Comparison of ENCODE assay signal across 17 mouse cellular contexts in genomic region chr13:25983659-25984058, GRCm38 (mm10).
"Had no signal": no experiment of that assay in that cellular context is flagged by ENCODE, and none has a peak within 500 bp of the region (broad histone marks: within the 10 kb centered on the region; RNA-seq: fewer than 3 reads in every experiment).

No protein-coding gene starts in this region.

- H3K4me1 ChIP-seq: limb, embryonic 12.5 days; liver, embryonic 13.5 days; lung, embryonic 15.5 days; megakaryocyte, embryonic 14.5 days; midbrain, embryonic 15.5 days; neural tube, embryonic 13.5 days; stomach, embryonic 15.5 days had no signal

- DNase-seq: kidney, postnatal 25 days; liver; liver, embryonic 13.5 days; liver, postnatal 0 days; lung, postnatal 14 days; retina, postnatal 1 day; right cerebral cortex, postnatal 4 days; thymus, postnatal 4 days had no signal

- H3K27me3 ChIP-seq: limb, embryonic 12.5 days; liver, embryonic 13.5 days; lung, embryonic 15.5 days; megakaryocyte, embryonic 14.5 days; midbrain, embryonic 15.5 days; neural tube, embryonic 13.5 days; stomach, embryonic 15.5 days had no signal

- H3K4me2 ChIP-seq: limb, embryonic 12.5 days; liver, embryonic 13.5 days; lung, embryonic 15.5 days; midbrain, embryonic 11.5 days; midbrain, embryonic 15.5 days; neural tube, embryonic 13.5 days; stomach, embryonic 15.5 days had no signal

- H3K27ac ChIP-seq: layer of hippocampus, adult 2 months; limb, embryonic 12.5 days; liver, embryonic 13.5 days; lung, embryonic 15.5 days; macrophage; neural tube, embryonic 13.5 days; stomach, embryonic 15.5 days had no signal

- H3K4me3 ChIP-seq: layer of hippocampus, adult 2 months; limb, embryonic 12.5 days; liver, embryonic 13.5 days; lung, embryonic 15.5 days; megakaryocyte, embryonic 14.5 days; midbrain, embryonic 15.5 days; neural tube, embryonic 13.5 days; stomach, embryonic 15.5 days had no signal

- H3K9ac ChIP-seq: limb, embryonic 12.5 days; liver, embryonic 13.5 days; liver, postnatal 0 days; lung, embryonic 15.5 days; midbrain, embryonic 15.5 days; neural tube, embryonic 13.5 days; stomach, embryonic 15.5 days had no signal

- ATAC-seq: liver, postnatal 0 days; midbrain, embryonic 15.5 days had no signal

- H3K36me3 ChIP-seq: limb, embryonic 12.5 days; liver, embryonic 13.5 days; lung, embryonic 15.5 days; midbrain, embryonic 15.5 days; neural tube, embryonic 13.5 days; stomach, embryonic 15.5 days had no signal

- H3K9me3 ChIP-seq: limb, embryonic 12.5 days; liver, embryonic 13.5 days; lung, embryonic 15.5 days; megakaryocyte, embryonic 14.5 days; midbrain, embryonic 15.5 days; neural tube, embryonic 13.5 days; stomach, embryonic 15.5 days had no signal
